Mouse (Mus musculus) urinary bladder, postnatal 4 days (tissue): Measurements from ENCODE around the gene Kalrn.

Source experiments
- DNase-seq, 2 experiments: peaks; one replicate each; pipeline ENCODE4 v3.0.0; 2021 to 2022; ENCODE audit warnings: low spot score in 2 of 2

Gene Kalrn

GRCm38 (mm10) chr16:34504250-34504649 lies 69.1 kb downstream of the Kalrn start:
- DNase-seq: no peak

GRCm38 (mm10) chr16:34502110-34502509 lies 71.2 kb downstream of the Kalrn start:
- no peak for DNase-seq

- DNase-seq: peak in 1 of 2 experiments; percentile 51
These were observed 78.6 kb downstream of the Kalrn start for GRCm38 (mm10) chr16:34494741-34495140.

GRCm38 (mm10) chr16:34493914-34494313 lies 79.4 kb downstream of the Kalrn start:
- no peak for DNase-seq

- DNase-seq: peak in 1 of 2 experiments; percentile 29
These were observed 82.1 kb downstream of the Kalrn start for GRCm38 (mm10) chr16:34491225-34491624.

GRCm38 (mm10) chr16:34490506-34490905 lies 82.8 kb downstream of the Kalrn start:
- DNase-seq: peak in 1 of 2 experiments; percentile 50

- peak in 1 of 2 experiments; percentile 53 for DNase-seq
These were observed 83.5 kb downstream of the Kalrn start for GRCm38 (mm10) chr16:34489805-34490325.

- DNase-seq: peak in 1 of 2 experiments; percentile 52
These were observed 85.5 kb downstream of the Kalrn start for GRCm38 (mm10) chr16:34487823-34488222.

- DNase-seq: peak in 1 of 2 experiments; percentile 23
These were observed 86.1 kb downstream of the Kalrn start for GRCm38 (mm10) chr16:34487268-34487667.

- DNase-seq: peak in 1 of 2 experiments; percentile 43
These were observed 87.8 kb downstream of the Kalrn start for GRCm38 (mm10) chr16:34485483-34485882.

GRCm38 (mm10) chr16:34484921-34485320 lies 88.4 kb downstream of the Kalrn start:
- peak in 1 of 2 experiments; percentile 29 for DNase-seq

- peak in 1 of 2 experiments; percentile 38 for DNase-seq
These were observed 89.1 kb downstream of the Kalrn start for GRCm38 (mm10) chr16:34484213-34484612.

- DNase-seq: peak in 1 of 2 experiments; percentile 54
These were observed 89.6 kb downstream of the Kalrn start for GRCm38 (mm10) chr16:34483716-34484115.

GRCm38 (mm10) chr16:34474741-34475140 lies 98.6 kb downstream of the Kalrn start:
- DNase-seq: peak in 1 of 2 experiments; percentile 29

- DNase-seq: no peak
These were observed 99.4 kb downstream of the Kalrn start for GRCm38 (mm10) chr16:34473891-34474290.

- no peak for DNase-seq
These were observed 101.9 kb downstream of the Kalrn start for GRCm38 (mm10) chr16:34471441-34471840.

- no peak for DNase-seq
These were observed 103.0 kb downstream of the Kalrn start for GRCm38 (mm10) chr16:34470343-34470742.

GRCm38 (mm10) chr16:34469277-34469868 lies 104.0 kb downstream of the Kalrn start:
- no peak for DNase-seq

- no peak for DNase-seq
These were observed 106.7 kb downstream of the Kalrn start for GRCm38 (mm10) chr16:34466649-34467048.

GRCm38 (mm10) chr16:34456314-34456713 lies 117.0 kb downstream of the Kalrn start:
- DNase-seq: peak in 1 of 2 experiments; percentile 33

- DNase-seq: no peak
These were observed 127.7 kb downstream of the Kalrn start for GRCm38 (mm10) chr16:34445666-34446065.

GRCm38 (mm10) chr16:34441704-34442103 lies 131.6 kb downstream of the Kalrn start:
- no peak for DNase-seq

- peak; percentile 77 to 81 for DNase-seq
These were observed 132.3 kb downstream of the Kalrn start for GRCm38 (mm10) chr16:34440994-34441414.
